Mouse (Mus musculus): Measurements from ENCODE around the gene Smg6.

Smg6 gene

GRCm38 (mm10) chr11:75147106-75147845 lies 221.7 kb downstream of the Smg6 start:
- DNase-seq (ENCODE audit: low spot score in 2 of 2): no peak

DNA sequence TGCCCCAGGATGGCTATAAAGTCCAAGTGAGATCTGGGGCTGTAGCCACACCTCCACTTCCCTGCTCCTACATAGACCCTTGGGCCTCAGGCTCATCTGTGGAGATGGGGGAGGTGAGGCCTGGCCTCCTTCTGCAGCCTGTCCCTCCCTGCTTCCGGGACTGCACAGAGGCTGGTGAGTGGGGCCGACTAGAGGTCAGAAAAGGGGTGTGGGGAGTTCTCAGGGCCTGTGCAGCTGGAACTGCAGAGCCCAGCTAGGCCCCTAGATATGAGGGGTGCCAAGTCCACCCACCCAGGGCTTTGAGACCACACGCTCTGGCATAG lies 222.2 kb downstream of the Smg6 start:
- no peak for DNase-seq (ENCODE audit: low spot score in 2 of 2)

- no peak for DNase-seq (ENCODE audit: low spot score in 2 of 2)
Observed at GRCm38 (mm10) chr11:75148332-75149035, 222.9 kb downstream of the Smg6 start.

GRCm38 (mm10) chr11:75150346-75150745 lies 224.7 kb downstream of the Smg6 start:
- DNase-seq (ENCODE audit: low spot score in 2 of 2): no peak

- DNase-seq (ENCODE audit: low spot score in 2 of 2): no peak
Observed at GRCm38 (mm10) chr11:75152603-75153557, 227.3 kb downstream of the Smg6 start.

DNA sequence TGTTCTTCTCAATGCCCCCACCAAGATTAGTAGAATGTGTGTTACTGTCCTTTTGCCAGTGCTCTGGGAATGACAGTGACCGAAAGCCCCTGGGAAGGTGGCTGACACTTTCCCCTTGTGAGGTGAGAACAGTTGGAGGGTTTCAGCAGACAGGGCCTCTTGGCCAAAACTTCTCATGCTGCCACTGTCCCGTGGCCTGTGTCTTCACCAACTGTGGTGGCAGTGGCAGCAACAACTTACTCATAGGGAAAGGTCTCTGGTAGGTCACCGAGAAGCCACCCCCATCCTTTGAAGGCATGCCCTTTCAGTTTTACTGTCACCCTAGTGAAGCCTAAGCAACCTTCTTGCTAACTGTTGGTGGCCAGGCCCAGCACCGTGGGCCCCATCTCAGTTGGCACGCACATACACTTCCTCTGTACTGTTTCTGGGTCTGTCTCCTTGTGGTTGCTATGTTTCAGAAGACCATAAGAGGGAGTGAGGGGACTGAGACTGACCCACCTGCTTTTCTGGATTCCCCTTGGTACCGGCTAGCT lies 228.5 kb downstream of the Smg6 start:
- no peak for DNase-seq (ENCODE audit: low spot score in 2 of 2)

DNA sequence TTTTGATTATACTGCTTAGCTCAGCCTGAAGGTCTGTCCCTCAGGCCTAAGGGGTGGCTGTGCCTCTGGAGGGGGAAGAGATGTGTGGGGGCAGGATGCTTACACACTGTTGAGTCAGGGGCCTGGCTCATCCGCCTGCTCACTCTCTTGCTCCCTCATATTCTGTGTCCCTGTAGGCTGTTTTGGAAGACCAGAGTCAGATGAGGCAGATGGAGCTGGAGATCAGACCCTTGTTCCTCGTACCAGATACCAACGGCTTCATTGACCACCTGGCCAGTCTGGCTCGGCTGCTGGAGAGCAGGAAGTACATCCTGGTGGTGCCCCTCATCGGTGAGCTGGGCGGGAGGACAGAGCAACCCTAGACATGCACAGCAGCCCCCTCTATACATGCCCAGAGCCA lies 230.4 kb downstream of the Smg6 start:
- no peak for DNase-seq (ENCODE audit: low spot score in 2 of 2)

DNA sequence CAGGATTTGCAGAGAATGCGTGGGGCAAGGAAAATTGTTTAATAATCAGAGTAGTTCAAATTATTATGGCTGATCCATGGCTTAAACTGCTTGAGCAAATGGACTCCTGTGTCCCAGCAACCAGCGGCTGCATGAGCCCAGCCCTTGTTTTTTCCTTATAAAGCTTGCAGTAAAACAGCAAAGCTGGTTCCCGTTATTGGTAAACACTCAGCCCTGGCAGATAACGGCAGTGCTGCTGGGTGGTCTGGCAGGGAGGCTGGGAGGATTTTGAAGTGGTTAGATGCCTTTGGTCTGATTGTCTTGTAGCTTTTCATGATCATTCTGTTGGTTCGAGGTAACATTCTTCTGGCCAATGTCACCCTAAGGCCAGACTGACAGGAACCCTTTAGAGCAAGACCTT lies 230.8 kb downstream of the Smg6 start:
- no peak for DNase-seq (ENCODE audit: low spot score in 2 of 2)

GRCm38 (mm10) chr11:75157037-75157436 lies 231.4 kb downstream of the Smg6 start:
- no peak for DNase-seq (ENCODE audit: low spot score in 2 of 2)

GRCm38 (mm10) chr11:75157901-75158300 lies 232.3 kb downstream of the Smg6 start:
- no peak for DNase-seq (ENCODE audit: low spot score in 2 of 2)

DNA sequence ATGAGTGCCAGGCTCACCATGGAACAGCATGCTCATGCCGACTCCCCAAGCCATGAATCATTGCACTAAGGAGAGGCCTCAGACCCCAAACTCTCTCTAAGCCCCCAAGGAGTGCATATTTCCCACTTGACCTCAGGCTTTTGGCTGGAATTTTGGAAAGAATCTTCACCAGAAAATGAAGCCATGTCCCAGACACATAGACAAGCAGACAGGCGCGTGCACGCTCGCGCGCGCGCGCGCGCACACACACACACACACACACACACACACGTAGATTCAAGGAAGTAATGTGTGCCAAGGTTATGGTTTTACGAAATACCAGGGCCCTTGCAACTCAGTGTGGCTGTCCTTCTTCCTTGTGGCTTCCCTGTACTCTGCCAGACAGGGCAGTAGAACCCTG lies 232.8 kb downstream of the Smg6 start:
- DNase-seq (ENCODE audit: low spot score in 2 of 2): no peak

- no peak for DNase-seq (ENCODE audit: low spot score in 2 of 2)
Observed at GRCm38 (mm10) chr11:75159564-75159963, 233.9 kb downstream of the Smg6 start.

DNA sequence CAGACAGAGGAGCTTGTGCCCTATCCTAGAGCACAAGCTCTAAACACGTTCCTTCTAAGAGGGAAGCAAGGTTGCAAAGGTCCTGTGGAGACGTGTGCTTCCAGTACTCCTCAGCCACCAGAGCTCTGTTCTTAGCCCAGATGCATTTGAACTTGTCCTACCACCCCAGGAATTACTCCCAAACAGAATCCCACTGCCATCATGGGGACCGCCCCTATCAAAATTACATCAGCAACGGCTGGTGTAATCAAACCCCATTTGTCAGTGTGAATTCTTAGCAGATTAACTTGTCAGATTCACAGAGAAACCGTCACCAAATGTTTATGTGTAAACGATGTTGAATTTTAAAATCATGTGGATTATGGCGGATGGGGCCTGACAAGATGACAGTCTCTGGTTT lies 235.3 kb downstream of the Smg6 start:
- DNase-seq (ENCODE audit: low spot score in 2 of 2): no peak

- DNase-seq (ENCODE audit: low spot score in 2 of 2): no peak
Observed at GRCm38 (mm10) chr11:75161417-75162008, 235.9 kb downstream of the Smg6 start.

DNA sequence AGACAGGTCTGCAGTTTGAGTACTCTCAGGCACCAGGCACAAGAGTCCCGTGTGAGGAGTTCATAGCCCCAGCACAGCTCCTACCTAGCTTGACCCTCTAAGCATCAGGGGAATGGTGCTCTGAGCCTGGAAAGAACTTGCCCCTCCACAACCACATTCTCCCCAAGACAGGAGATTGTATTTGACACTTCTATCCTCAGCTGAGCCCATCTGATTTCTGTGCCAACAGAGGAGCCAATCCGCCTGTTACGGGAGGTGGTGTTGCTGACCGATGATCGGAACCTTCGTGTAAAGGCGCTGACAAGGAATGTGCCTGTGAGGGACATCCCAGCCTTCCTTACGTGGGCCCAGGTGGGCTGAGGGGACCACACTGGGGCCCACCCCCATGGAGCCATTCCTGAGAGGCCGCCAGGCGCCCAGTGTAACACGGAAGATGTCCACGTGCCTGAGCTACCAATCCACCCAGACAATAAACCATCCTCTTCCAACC lies 237.0 kb downstream of the Smg6 start:
- DNase-seq (ENCODE audit: low spot score in 2 of 2): no peak

- no peak for DNase-seq (ENCODE audit: low spot score in 2 of 2)
Observed at GRCm38 (mm10) chr11:75163379-75163778, 237.8 kb downstream of the Smg6 start.

DNA sequence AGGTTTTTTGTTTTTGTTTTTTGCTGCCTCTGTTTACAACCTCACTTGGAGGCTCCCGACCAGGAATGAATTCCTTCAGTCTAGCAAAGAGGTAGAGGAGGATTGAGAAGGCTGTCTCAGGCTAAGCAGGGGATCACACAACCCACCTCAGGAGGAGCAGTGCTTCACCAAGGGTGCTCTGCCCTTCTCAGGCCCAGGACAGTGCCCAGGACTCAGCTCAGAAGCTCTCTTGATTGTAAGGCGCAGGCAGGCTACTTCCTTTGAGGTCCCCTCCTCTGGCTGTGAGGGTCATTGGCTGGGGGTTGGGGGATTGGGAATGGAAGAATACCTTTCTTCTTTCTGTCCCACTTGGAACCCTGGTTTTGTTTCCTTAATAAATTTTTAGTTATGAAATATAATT lies 238.4 kb downstream of the Smg6 start:
- DNase-seq (ENCODE audit: low spot score in 2 of 2): no peak

DNA sequence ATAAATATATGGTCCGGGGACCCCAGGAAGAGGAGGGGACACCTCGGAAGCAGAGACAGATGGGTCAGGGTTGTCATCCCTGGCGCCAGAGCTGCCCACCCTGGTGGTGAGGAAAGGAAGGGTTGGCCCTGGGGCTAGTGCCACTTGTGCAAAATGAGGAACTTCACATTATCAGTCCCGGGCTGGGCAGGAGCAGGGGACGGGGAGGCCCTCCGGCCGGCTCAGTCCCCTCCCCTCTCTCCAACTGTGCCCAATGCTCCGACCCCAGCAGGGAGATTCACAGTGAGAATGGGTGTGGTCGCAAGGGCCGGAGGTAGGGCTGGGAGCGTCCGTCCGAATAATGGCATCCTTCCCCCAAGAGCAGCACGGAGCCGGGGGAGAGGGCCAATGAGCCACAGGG lies 239.1 kb downstream of the Smg6 start:
- DNase-seq (ENCODE audit: low spot score in 2 of 2): no peak

- peak; percentile 75 to 89 for DNase-seq (ENCODE audit: low spot score in 2 of 2)
Observed at GRCm38 (mm10) chr11:75165441-75166192, 240.0 kb downstream of the Smg6 start.

DNA sequence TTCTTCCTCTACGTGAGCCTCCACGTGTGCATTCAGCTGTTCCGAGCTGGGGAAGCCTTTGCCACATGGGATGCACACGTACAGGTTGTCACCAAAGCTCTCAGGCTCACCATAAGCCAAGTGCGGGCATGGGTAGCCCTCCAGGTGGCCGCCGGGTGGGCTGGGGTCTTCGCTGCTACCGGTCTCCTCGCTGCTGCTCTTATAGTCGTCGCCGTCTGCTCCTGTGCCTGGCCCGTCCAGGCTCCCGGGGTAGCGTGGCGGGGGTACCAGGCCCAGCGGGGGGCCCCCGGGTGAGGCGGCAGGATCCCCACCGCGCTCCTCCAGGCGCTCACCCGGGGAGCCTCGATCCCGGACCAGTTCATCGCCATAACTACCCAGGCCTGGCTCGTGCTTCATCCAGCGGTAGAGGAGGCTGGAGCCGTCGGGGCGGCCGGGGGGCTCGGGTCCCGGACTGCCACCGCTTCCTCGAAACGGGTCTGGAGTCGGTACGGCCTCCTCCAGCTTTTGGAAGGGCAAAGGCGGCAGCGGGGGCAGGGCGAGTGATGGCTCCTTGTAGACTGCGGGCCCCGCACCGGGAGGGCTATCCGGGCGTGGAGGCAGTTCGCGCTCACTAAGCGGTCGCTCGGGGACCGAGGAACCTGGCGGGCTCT lies 240.7 kb downstream of the Smg6 start:
- DNase-seq (ENCODE audit: low spot score in 2 of 2): no peak

Measured in urinary bladder, adult 18-20 months (tissue).